Mouse (Mus musculus): Measurements from ENCODE around the gene Med13. TPM values are rescaled to one million over a fixed set of nuclear protein-coding genes. Genes with fewer than 3 reads are reported as not detected.
A peak's percentile ranks its signal among the peaks of the same experiment; 100 is the strongest.

Gene Med13
- polyA plus RNA-seq, 2 experiments, result 3.7 to 5.0 TPM

- peaks cover 4 to 36% of the 10 kb centered on the region in 2 experiments; a peak in 3 of 4 replicates for H3K4me1 ChIP-seq (replicated peaks; ENCODE audit: control insufficient read depth in 2 of 2, insufficient read depth in 2 of 2, low read length in 1 of 2)
- no peaks in the 10 kb centered on the region for H3K36me3 ChIP-seq (replicated peaks; ENCODE audit: control insufficient read depth, insufficient read depth, low read depth)
- H3K27me3 ChIP-seq (ENCODE audit: control insufficient read depth, insufficient read depth, low read length), result no peaks in the 10 kb centered on the region
- no peak overlapping the region for H3K27ac ChIP-seq
- H3K9ac ChIP-seq (replicated peaks), result no peak overlapping the region
- 62% methylated on average over 12 of the region's 12 CpGs for WGBS (ENCODE audit: insufficient replicate concordance)
- ATAC-seq (ENCODE audit: insufficient read depth) (no peak), DNase-seq (ENCODE audit: low read depth in 3 of 3, low spot score in 3 of 3) (no peak)
- TF ChIP-seq EP300 (IDR thresholded peaks at IDR 0.05; ENCODE audit: low read depth) (no peak), CTCF (IDR thresholded peaks at IDR 0.05; ENCODE audit: low read depth) (no peak)
- no peaks in the 10 kb centered on the region for H3K9me3 ChIP-seq (ENCODE audit: control insufficient read depth, low read length)
- H3K4me2 ChIP-seq (ENCODE audit: low read depth), result no peak overlapping the region
- no peak overlapping the region for H3K4me3 ChIP-seq (ENCODE audit: insufficient read depth in 1 of 2, low read depth in 2 of 2, low read length in 2 of 2)
Observed at GRCm38 (mm10) chr11:86380521-86381238, 23.3 kb upstream of the Med13 start.

GRCm38 (mm10) chr11:86378981-86379380, 21.6 kb upstream of the Med13 start:
- DNase-seq (ENCODE audit: low read depth in 3 of 3, low spot score in 3 of 3), result no peak
- no peak for ATAC-seq (ENCODE audit: insufficient read depth)
- Histone ChIP-seq H3K36me3 (replicated peaks; ENCODE audit: control insufficient read depth, insufficient read depth, low read depth) (no peaks in the 10 kb centered on the region), H3K27ac (no peak overlapping the region), H3K4me2 (ENCODE audit: low read depth) (no peak overlapping the region), H3K27me3 (ENCODE audit: control insufficient read depth, insufficient read depth, low read length) (no peaks in the 10 kb centered on the region), H3K9ac (replicated peaks) (no peak overlapping the region), H3K4me1 (replicated peaks; ENCODE audit: control insufficient read depth in 2 of 2, insufficient read depth in 2 of 2, low read length in 1 of 2) (peaks cover 4 to 31% of the 10 kb centered on the region in 2 experiments; a peak in 3 of 4 replicates), H3K9me3 (ENCODE audit: control insufficient read depth, low read length) (no peaks in the 10 kb centered on the region), H3K4me3 (ENCODE audit: insufficient read depth in 1 of 2, low read depth in 2 of 2, low read length in 2 of 2) (no peak overlapping the region)
- WGBS (ENCODE audit: insufficient replicate concordance), result 56% methylated on average over 4 of the region's 4 CpGs
- TF ChIP-seq EP300 (IDR thresholded peaks at IDR 0.05; ENCODE audit: low read depth), result no peak
- TF ChIP-seq CTCF (IDR thresholded peaks at IDR 0.05; ENCODE audit: low read depth), result no peak

- no peak for DNase-seq (ENCODE audit: low read depth in 3 of 3, low spot score in 3 of 3)
- TF ChIP-seq EP300 (IDR thresholded peaks at IDR 0.05; ENCODE audit: low read depth) (no peak), CTCF (IDR thresholded peaks at IDR 0.05; ENCODE audit: low read depth) (no peak)
- no peak overlapping the region for H3K4me3 ChIP-seq (ENCODE audit: insufficient read depth in 1 of 2, low read depth in 2 of 2, low read length in 2 of 2)
- no peak for ATAC-seq (ENCODE audit: insufficient read depth)
- no peak overlapping the region for H3K9ac ChIP-seq (replicated peaks)
- no peaks in the 10 kb centered on the region for H3K36me3 ChIP-seq (replicated peaks; ENCODE audit: control insufficient read depth, insufficient read depth, low read depth)
- WGBS (ENCODE audit: insufficient replicate concordance), result 72% methylated on average over 5 of the region's 5 CpGs
- H3K27me3 ChIP-seq (ENCODE audit: control insufficient read depth, insufficient read depth, low read length), result no peaks in the 10 kb centered on the region
- no peak overlapping the region for H3K27ac ChIP-seq
- no peak overlapping the region for H3K4me2 ChIP-seq (ENCODE audit: low read depth)
- H3K9me3 ChIP-seq (ENCODE audit: control insufficient read depth, low read length), result no peaks in the 10 kb centered on the region
- H3K4me1 ChIP-seq (replicated peaks; ENCODE audit: control insufficient read depth in 2 of 2, insufficient read depth in 2 of 2, low read length in 1 of 2), result peaks cover 4 to 25% of the 10 kb centered on the region in 2 experiments; a peak in 3 of 4 replicates
Observed at GRCm38 (mm10) chr11:86377841-86378240, 20.4 kb upstream of the Med13 start.

GRCm38 (mm10) chr11:86376707-86377106, 19.3 kb upstream of the Med13 start:
- H3K36me3 ChIP-seq (replicated peaks; ENCODE audit: control insufficient read depth, insufficient read depth, low read depth), result no peaks in the 10 kb centered on the region
- peaks cover 0 to 15% of the 10 kb centered on the region in 2 experiments; a peak in 2 of 4 replicates for H3K4me1 ChIP-seq (replicated peaks; ENCODE audit: control insufficient read depth in 2 of 2, insufficient read depth in 2 of 2, low read length in 1 of 2)
- ATAC-seq (ENCODE audit: insufficient read depth) (0 out of 2 replicates have a peak, but pooled peaks have one; percentile 21), DNase-seq (ENCODE audit: low read depth in 3 of 3, low spot score in 3 of 3) (no peak)
- H3K4me3 ChIP-seq (ENCODE audit: insufficient read depth in 1 of 2, low read depth in 2 of 2, low read length in 2 of 2), result no peak overlapping the region
- TF ChIP-seq EP300 (IDR thresholded peaks at IDR 0.05; ENCODE audit: low read depth), result no peak
- TF ChIP-seq CTCF (IDR thresholded peaks at IDR 0.05; ENCODE audit: low read depth), result no peak
- H3K9me3 ChIP-seq (ENCODE audit: control insufficient read depth, low read length), result no peaks in the 10 kb centered on the region
- 58% methylated on average over 4 of the region's 4 CpGs for WGBS (ENCODE audit: insufficient replicate concordance)
- H3K4me2 ChIP-seq (ENCODE audit: low read depth), result no peak overlapping the region
- H3K9ac ChIP-seq (replicated peaks), result no peak overlapping the region
- H3K27ac ChIP-seq, result no peak overlapping the region
- H3K27me3 ChIP-seq (ENCODE audit: control insufficient read depth, insufficient read depth, low read length), result no peaks in the 10 kb centered on the region

GRCm38 (mm10) chr11:86375086-86375485, 17.7 kb upstream of the Med13 start:
- Histone ChIP-seq H3K27ac (no peak overlapping the region), H3K9ac (replicated peaks) (no peak overlapping the region), H3K4me3 (ENCODE audit: insufficient read depth in 1 of 2, low read depth in 2 of 2, low read length in 2 of 2) (no peak overlapping the region), H3K27me3 (ENCODE audit: control insufficient read depth, insufficient read depth, low read length) (no peaks in the 10 kb centered on the region), H3K4me1 (replicated peaks; ENCODE audit: control insufficient read depth in 2 of 2, insufficient read depth in 2 of 2, low read length in 1 of 2) (peaks cover 0 to 3% of the 10 kb centered on the region in 2 experiments; a peak in 2 of 4 replicates), H3K9me3 (ENCODE audit: control insufficient read depth, low read length) (no peaks in the 10 kb centered on the region), H3K36me3 (replicated peaks; ENCODE audit: control insufficient read depth, insufficient read depth, low read depth) (no peaks in the 10 kb centered on the region), H3K4me2 (ENCODE audit: low read depth) (no peak overlapping the region)
- ATAC-seq (ENCODE audit: insufficient read depth) (no peak), DNase-seq (ENCODE audit: low read depth in 3 of 3, low spot score in 3 of 3) (no peak)
- 76% methylated on average over 6 of the region's 6 CpGs for WGBS (ENCODE audit: insufficient replicate concordance)
- no peak for TF ChIP-seq EP300 (IDR thresholded peaks at IDR 0.05; ENCODE audit: low read depth)
- TF ChIP-seq CTCF (IDR thresholded peaks at IDR 0.05; ENCODE audit: low read depth), result no peak
